Mouse (Mus musculus) frontal cortex, postnatal 10 days (tissue): ENCODE data around the gene Ankrd40.
A peak's percentile ranks its signal among the peaks of the same experiment; 100 is the strongest.

Experiments
- DNase-seq, 2 experiments: peaks; one replicate each; pipeline ENCODE4 v3.0.0; 2022; ENCODE audit warnings: low spot score in 2 of 2, mixed read lengths in 1 of 2

The Ankrd40 gene

GRCm38 (mm10) chr11:94323271-94323925 is 4.4 kb upstream of the Ankrd40 start:
- DNase-seq, result no peak

- no peak for DNase-seq
Measured at GRCm38 (mm10) chr11:94324618-94325017, 3.2 kb upstream of the Ankrd40 start.

- DNase-seq, result no peak
Measured at GRCm38 (mm10) chr11:94326961-94327411, 815 bp upstream of the Ankrd40 start.

GRCm38 (mm10) chr11:94328644-94329025 is 834 bp downstream of the Ankrd40 start:
- no peak for DNase-seq

GRCm38 (mm10) chr11:94329270-94329891 is 1.6 kb downstream of the Ankrd40 start:
- DNase-seq, result peak in 1 of 2 experiments; percentile 62

GRCm38 (mm10) chr11:94330211-94330610 is 2.4 kb downstream of the Ankrd40 start:
- no peak for DNase-seq

GRCm38 (mm10) chr11:94332726-94333125 is 4.9 kb downstream of the Ankrd40 start:
- no peak for DNase-seq

- DNase-seq, result no peak
Measured at GRCm38 (mm10) chr11:94334386-94334968, 6.7 kb downstream of the Ankrd40 start.

- DNase-seq, result no peak
Measured at GRCm38 (mm10) chr11:94336551-94336950, 8.8 kb downstream of the Ankrd40 start.

- no peak for DNase-seq
Measured at GRCm38 (mm10) chr11:94338347-94338746, 10.5 kb downstream of the Ankrd40 start.

GRCm38 (mm10) chr11:94339732-94340585 is 12.2 kb downstream of the Ankrd40 start:
- no peak for DNase-seq

- DNase-seq, result no peak
Measured at GRCm38 (mm10) chr11:94340948-94341933, 13.4 kb downstream of the Ankrd40 start.

- DNase-seq, result no peak
Measured at GRCm38 (mm10) chr11:94342114-94342905, 14.5 kb downstream of the Ankrd40 start.

GRCm38 (mm10) chr11:94343955-94344358 is 16.2 kb downstream of the Ankrd40 start:
- DNase-seq, result no peak

- DNase-seq, result no peak
Measured at GRCm38 (mm10) chr11:94344470-94344869, 16.7 kb downstream of the Ankrd40 start.

- no peak for DNase-seq
Measured at GRCm38 (mm10) chr11:94345926-94346325, 18.1 kb downstream of the Ankrd40 start.

- DNase-seq, result no peak
Measured at GRCm38 (mm10) chr11:94346611-94347010, 18.8 kb downstream of the Ankrd40 start.

- no peak for DNase-seq
Measured at GRCm38 (mm10) chr11:94347063-94347575, 19.3 kb downstream of the Ankrd40 start.

GRCm38 (mm10) chr11:94349839-94350238 is 22.0 kb downstream of the Ankrd40 start:
- no peak for DNase-seq

- no peak for DNase-seq
Measured at GRCm38 (mm10) chr11:94350337-94350736, 22.5 kb downstream of the Ankrd40 start.
